Mouse (Mus musculus): Measurements from ENCODE around the gene Rel. TPM values are rescaled to one million over a fixed set of nuclear protein-coding genes. Genes with fewer than 3 reads are reported as not detected.
"Not testable (repeated sequence)": the region's sequence is repeated elsewhere in the genome, so short reads cannot be mapped to it uniquely, and the experiment has no call there.

Rel gene
- polyA plus RNA-seq, 1 experiment from 2014 or later = 0.36 TPM

DNA sequence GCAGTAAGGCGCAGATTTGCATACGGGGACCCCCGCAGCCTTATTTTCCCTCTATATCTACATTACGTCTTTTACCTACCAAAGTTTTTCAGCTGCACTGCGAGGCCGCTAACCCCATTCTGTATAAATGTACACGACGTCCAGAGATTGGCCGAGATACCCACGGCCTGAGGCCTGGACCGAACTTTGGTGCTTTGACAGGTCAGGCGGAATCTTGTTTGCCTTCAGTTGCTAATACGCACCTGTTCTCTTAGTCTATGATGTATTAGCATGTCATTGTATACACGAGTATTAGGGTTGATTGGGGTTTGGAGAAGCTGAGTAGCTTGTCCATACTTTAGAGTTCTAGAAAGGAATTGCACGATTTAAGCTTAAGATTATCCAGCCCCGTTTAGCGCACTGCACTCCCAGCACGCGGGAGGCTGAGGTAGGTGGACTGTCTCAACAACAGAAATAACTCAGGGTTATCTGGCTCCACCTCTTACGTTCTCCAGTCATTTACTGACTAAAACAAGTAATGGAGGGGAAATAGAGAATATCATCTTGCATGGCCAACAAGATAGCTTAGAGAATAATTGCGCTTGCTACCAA lies 832 bp upstream of the Rel start:
- Histone ChIP-seq H3K4me1 (peaks cover 17% of the 10 kb centered on the region; the same call in 1 of the 2 replicates), H3K4me2 (peak overlapping the region; percentile 77), H3K36me3 (no peaks in the 10 kb centered on the region), H3K9me3 (replicated peaks) (no peaks in the 10 kb centered on the region), H3K27ac (peak overlapping the region; percentile 77; the same call in 1 of the 2 replicates), H3K9ac (peak overlapping the region; percentile 71), H3K4me3 (peak overlapping the region; percentile 72), H3K27me3 (replicated peaks) (peaks cover 35% of the 10 kb centered on the region)
- WGBS (ENCODE audit: insufficient replicate concordance) = 8% methylated on average over 21 of the region's 21 CpGs
- ATAC-seq = peak; percentile 31

DNA sequence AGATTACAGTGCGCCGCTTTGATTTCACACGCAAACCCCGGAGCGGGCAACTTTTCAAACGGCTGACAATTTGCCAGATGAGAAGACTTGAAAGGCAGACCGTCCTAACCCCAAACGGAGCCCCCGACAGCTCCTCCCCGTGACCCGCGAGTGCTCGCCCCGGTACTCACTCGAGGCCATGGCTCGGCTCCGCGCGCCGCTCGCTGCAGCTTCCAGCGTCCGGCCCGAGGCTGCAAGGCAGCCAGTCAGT lies 335 bp downstream of the Rel start:
- Histone ChIP-seq H3K4me3 (peak overlapping the region; percentile 72), H3K27ac (peak overlapping the region; percentile 77), H3K4me2 (peak overlapping the region; percentile 77), H3K27me3 (replicated peaks) (peaks cover 35% of the 10 kb centered on the region), H3K4me1 (peaks cover 17% of the 10 kb centered on the region; the same call in 1 of the 2 replicates), H3K9ac (peak overlapping the region; percentile 71), H3K9me3 (replicated peaks) (no peaks in the 10 kb centered on the region), H3K36me3 (no peaks in the 10 kb centered on the region)
- WGBS (ENCODE audit: insufficient replicate concordance) = 0% methylated on average over 24 of the region's 24 CpGs
- no peak for ATAC-seq

DNA sequence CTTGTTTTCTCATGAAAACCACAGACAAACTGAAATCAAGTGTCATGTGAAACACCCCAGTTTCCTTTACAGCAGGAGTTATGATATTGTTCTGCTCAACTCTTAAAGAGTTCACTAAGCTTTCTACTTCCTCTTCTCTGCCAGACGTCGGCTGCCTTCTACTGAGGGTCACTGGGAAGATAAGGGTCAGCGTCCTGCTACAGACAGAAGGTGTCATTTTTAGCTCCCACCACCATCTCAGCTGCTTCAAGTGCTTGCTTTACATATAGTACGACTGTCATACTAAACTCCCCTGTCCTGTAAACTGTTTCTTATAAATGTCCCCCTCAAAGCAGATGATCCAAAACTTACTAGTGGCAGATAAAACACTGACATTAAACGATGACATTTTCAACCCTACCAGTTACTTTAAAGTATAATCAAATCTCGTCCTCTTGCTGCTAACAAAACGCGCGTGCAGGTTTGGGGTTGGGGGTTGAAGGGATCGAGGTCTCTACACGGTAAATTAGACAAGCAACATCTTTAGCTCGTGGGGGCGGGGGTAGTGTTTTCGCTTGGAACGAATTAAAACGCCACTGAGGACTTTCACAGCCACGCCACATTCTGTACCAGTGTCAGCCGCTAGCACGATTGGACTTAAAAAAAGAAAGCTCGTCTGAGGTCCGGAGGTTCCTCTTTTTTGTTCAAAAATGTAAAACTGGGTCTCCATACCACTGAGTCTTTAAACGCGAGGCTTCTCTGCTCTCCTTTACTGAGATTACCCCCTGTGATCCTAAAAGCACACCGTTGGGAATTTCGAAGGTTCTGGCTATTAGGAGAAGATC lies 872 bp downstream of the Rel start:
- H3K4me3 ChIP-seq = peak overlapping the region; percentile 72
- H3K9ac ChIP-seq = peak overlapping the region; percentile 71
- peak overlapping the region; percentile 77 for H3K27ac ChIP-seq
- ATAC-seq = peak; percentile 3; the same call in 1 of the 2 replicates
- WGBS (ENCODE audit: insufficient replicate concordance) = under 1% methylated on average over 25 of the region's 25 CpGs
- H3K4me2 ChIP-seq = peak overlapping the region; percentile 77
- no peaks in the 10 kb centered on the region for H3K9me3 ChIP-seq (replicated peaks)
- H3K36me3 ChIP-seq = no peaks in the 10 kb centered on the region
- H3K4me1 ChIP-seq = peaks cover 17% of the 10 kb centered on the region; the same call in 1 of the 2 replicates
- peaks cover 35% of the 10 kb centered on the region for H3K27me3 ChIP-seq (replicated peaks)

DNA sequence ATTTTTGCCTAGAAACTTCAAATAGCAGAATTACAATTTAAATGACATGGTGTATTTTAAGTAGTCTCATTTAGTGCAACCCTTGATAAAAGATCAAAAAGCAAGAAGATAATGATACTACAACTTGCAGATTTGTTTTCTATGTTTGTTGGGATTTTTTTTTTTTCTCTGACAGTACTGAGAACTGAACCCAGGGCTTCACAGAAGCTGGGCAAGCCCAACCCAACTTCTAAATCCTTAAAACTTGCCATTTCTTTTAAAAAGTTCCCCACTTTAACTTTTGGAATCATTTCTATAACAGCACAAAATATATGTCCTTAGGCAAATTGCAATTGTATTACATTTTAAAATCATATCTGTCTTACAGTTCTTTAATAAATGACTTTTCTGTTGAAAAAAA lies 1.7 kb downstream of the Rel start:
- Histone ChIP-seq H3K27me3 (replicated peaks) (peaks cover 35% of the 10 kb centered on the region), H3K4me1 (peaks cover 17% of the 10 kb centered on the region; the same call in 1 of the 2 replicates), H3K4me2 (no peak overlapping the region), H3K9me3 (replicated peaks) (no peaks in the 10 kb centered on the region), H3K4me3 (no peak overlapping the region), H3K36me3 (no peaks in the 10 kb centered on the region), H3K27ac (no peak overlapping the region), H3K9ac (no peak overlapping the region)
- no peak for ATAC-seq

DNA sequence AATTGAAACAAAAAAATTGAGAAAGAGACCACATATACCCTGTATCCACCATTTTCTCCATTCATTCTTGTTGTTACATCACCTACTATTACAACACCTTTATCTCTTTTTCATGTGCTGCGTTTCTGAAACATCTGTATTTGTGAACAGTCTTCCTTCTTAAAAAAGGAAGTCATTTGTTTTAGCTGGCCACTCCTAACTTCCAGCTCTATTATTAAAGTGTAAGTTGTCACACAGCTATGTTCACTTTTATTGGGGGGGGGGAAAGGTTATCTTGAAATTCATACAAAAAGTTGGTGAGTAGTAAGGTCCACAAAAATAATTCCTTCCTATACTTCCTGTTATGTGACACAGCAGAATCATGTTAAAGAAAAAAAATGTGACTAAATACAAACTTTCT lies 2.8 kb downstream of the Rel start:
- Histone ChIP-seq H3K9me3 (replicated peaks) (no peaks in the 10 kb centered on the region), H3K4me2 (no peak overlapping the region), H3K4me3 (no peak overlapping the region), H3K9ac (no peak overlapping the region), H3K27me3 (replicated peaks) (peaks cover 27% of the 10 kb centered on the region), H3K36me3 (no peaks in the 10 kb centered on the region), H3K4me1 (peaks cover 17% of the 10 kb centered on the region; the same call in 1 of the 2 replicates), H3K27ac (no peak overlapping the region)
- no peak for ATAC-seq
- WGBS (ENCODE audit: insufficient replicate concordance) = 8% methylated on average over 1 of the region's 1 CpGs

DNA sequence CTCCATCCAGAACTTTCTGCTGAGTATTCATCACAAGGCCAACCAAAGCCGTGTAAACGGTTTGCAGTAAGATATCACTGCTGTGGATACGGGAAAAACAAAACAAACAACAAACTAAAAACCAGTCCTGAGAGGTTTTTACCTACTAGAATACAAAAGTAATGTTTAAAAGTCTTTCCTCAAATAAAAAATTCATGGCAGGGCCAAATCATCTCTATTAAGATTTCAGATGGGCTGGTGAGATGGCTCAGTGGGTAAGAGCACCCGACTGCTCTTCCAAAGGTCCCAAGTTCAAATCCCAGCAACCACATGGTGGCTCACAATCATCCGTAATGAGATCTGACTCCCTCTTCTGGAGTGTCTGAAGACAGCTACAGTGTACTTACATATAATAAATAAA lies 3.4 kb downstream of the Rel start:
- peaks cover 24% of the 10 kb centered on the region for H3K27me3 ChIP-seq (replicated peaks)
- not testable (repeated sequence) for H3K27ac ChIP-seq; H3K9ac ChIP-seq; H3K4me2 ChIP-seq; H3K9me3 ChIP-seq (replicated peaks); ATAC-seq; H3K4me3 ChIP-seq; H3K36me3 ChIP-seq
- peaks cover 17% of the 10 kb centered on the region; the same call in 1 of the 2 replicates for H3K4me1 ChIP-seq
- 75% methylated on average over 5 of the region's 5 CpGs for WGBS (ENCODE audit: insufficient replicate concordance)

DNA sequence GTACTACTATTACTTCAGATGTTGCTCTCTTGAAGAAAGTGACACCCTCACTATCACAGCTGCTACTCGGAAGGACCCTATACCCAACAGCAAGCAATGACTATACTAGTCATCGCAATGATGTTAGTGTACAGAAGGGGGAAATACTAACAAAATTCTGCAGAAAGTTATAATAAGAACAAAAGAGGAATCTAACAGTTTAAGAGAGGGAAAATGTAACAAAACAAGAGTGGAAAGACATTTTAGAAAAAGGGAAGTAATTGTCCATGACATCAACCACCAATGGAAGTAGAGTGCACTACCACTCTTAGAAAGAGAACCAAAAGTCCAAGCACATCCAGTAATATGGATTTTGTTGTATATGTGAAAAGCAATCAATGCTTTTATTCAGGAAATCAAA lies 8.1 kb downstream of the Rel start:
- Histone ChIP-seq H3K4me1 (no peaks in the 10 kb centered on the region), H3K36me3 (no peaks in the 10 kb centered on the region), H3K9ac (no peak overlapping the region), H3K9me3 (replicated peaks) (no peaks in the 10 kb centered on the region), H3K27ac (no peak overlapping the region), H3K4me3 (no peak overlapping the region), H3K4me2 (no peak overlapping the region), H3K27me3 (replicated peaks) (no peaks in the 10 kb centered on the region)
- ATAC-seq = no peak
- 87% methylated on average over 2 of the region's 2 CpGs for WGBS (ENCODE audit: insufficient replicate concordance)

DNA sequence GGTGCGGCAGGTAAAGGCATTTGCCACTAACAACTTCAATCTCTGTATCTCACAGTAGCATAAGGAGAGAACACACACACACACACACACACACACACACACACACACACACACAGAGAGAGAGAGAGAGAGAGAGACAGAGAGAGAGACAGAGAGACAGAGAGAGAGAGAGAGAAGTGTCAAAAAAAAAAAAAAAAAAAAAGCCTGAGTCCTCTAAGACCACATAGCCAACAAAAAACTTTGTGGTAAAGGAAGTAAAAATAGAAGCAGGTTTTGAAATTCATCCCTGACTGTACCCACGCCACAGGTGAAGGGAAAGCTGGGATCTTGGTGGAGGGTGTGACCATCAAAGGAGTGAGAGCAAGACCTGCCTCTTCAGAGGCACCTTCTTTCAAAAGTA lies 12.6 kb downstream of the Rel start:
- Histone ChIP-seq H3K9me3 (replicated peaks) (no peaks in the 10 kb centered on the region), H3K9ac (no peak overlapping the region), H3K27ac (no peak overlapping the region), H3K4me1 (no peaks in the 10 kb centered on the region), H3K4me2 (no peak overlapping the region), H3K36me3 (no peaks in the 10 kb centered on the region), H3K27me3 (replicated peaks) (no peaks in the 10 kb centered on the region), H3K4me3 (no peak overlapping the region)
- 61% methylated on average over 2 of the region's 2 CpGs for WGBS (ENCODE audit: insufficient replicate concordance)
- ATAC-seq = no peak

DNA sequence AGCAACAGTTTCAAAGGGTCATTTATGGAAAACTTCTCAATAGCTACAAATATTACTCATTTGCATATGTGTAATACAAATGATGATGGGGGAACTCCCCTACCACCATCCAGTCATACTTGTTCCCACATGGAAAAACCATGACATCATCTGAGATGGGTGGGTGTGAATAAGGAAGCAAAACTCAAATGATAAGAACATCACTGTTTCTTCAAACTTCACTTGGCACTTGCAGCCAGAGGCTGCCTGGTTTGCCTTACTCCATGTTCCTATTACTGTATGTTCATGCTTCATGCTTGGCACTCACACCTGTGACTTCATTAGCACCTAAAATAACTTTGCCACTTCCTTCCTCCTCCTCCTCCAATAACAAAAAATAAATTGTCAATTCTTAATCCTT lies 16.4 kb downstream of the Rel start:
- Histone ChIP-seq H3K9me3 (replicated peaks) (no peaks in the 10 kb centered on the region), H3K9ac (no peak overlapping the region), H3K27ac (no peak overlapping the region), H3K27me3 (replicated peaks) (no peaks in the 10 kb centered on the region), H3K36me3 (no peaks in the 10 kb centered on the region), H3K4me1 (no peaks in the 10 kb centered on the region), H3K4me2 (no peak overlapping the region), H3K4me3 (no peak overlapping the region)
- ATAC-seq = no peak

DNA sequence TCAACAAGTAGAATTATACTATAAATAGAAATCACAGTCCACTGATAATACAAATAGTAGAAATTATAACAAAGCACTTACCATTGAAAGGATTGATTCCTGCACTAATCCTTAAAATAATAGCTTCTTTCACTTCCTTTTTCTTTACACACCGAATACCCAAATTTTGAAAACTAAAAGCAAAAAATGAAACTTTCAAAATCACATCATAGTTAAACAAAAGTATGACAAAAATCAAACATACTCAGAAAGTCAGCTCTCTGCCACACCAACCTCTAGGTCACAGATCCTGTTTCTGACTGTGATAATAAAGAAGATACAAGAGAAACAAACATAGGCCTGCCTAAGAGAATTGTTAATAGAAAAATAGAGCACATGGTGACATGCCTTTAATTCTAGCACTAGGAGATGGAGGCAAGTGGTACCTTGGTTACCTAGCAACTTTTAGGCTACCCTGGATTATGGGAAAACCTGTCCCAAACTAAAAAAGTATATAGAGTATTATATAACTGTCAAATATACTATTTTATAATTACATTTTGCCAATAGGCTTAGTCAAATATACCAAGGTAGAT lies 17.5 kb downstream of the Rel start:
- no peak overlapping the region for H3K4me2 ChIP-seq
- no peak for ATAC-seq
- H3K27me3 ChIP-seq (replicated peaks) = no peaks in the 10 kb centered on the region
- no peaks in the 10 kb centered on the region for H3K36me3 ChIP-seq
- no peaks in the 10 kb centered on the region for H3K4me1 ChIP-seq
- no peak overlapping the region for H3K4me3 ChIP-seq
- no peak overlapping the region for H3K9ac ChIP-seq
- no peaks in the 10 kb centered on the region for H3K9me3 ChIP-seq (replicated peaks)
- 68% methylated on average over 1 of the region's 1 CpGs for WGBS (ENCODE audit: insufficient replicate concordance)
- H3K27ac ChIP-seq = no peak overlapping the region

DNA sequence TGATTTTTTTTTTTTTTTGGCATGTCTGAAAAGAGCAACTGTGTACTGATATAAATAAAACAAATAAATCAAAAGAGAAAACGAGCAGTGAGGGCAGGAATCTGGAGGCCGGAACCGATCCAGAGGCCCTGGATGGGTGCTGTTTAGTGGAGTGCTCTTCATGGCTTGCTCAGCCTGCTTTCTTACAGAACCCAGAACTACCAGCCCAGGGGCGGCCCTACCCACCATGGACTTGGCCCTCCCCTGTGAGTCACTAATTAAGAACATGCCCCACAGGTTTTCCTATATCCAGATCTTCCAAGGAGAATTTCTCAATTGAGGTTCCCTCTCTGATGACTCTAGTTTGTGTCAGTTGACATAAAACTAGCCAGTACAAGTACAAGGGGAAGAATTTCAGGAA lies 24.7 kb downstream of the Rel start:
- Histone ChIP-seq H3K4me1 (0 out of 2 replicates have a peak, but pooled peaks cover under 1% of the 10 kb centered on the region), H3K27me3 (replicated peaks) (no peaks in the 10 kb centered on the region), H3K36me3 (peaks cover 3% of the 10 kb centered on the region; the same call in 1 of the 2 replicates), H3K9me3 (replicated peaks) (no peaks in the 10 kb centered on the region), H3K9ac (no peak overlapping the region), H3K4me3 (no peak overlapping the region), H3K4me2 (no peak overlapping the region), H3K27ac (no peak overlapping the region)
- WGBS (ENCODE audit: insufficient replicate concordance) = 82% methylated on average over 4 of the region's 4 CpGs
- ATAC-seq = no peak

DNA sequence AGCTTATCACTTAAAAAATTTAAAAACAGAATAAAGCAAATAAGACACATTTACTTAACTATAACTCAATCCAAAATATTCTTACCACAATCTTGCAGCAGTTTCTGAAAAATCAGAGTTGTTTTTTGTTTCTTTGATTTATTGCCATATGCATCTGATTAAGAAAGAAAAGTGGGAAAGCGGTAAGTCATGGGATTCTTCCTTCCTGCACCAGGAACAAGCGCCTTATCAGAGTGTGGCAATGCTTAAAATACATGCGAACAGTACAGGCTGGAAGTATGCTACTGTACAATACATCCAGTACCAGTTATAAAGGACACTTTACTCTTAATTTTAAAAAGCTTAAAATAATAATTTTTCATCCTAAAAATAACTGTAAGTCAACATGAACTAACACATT lies 26.4 kb downstream of the Rel start:
- no peak for ATAC-seq
- H3K4me2 ChIP-seq = no peak overlapping the region
- no peak overlapping the region for H3K27ac ChIP-seq
- no peak overlapping the region for H3K4me3 ChIP-seq
- no peak overlapping the region for H3K9ac ChIP-seq
- H3K4me1 ChIP-seq = peaks cover 10% of the 10 kb centered on the region
- 73% methylated on average over 3 of the region's 3 CpGs for WGBS (ENCODE audit: insufficient replicate concordance)
- no peaks in the 10 kb centered on the region for H3K9me3 ChIP-seq (replicated peaks)
- H3K36me3 ChIP-seq = peaks cover 3% of the 10 kb centered on the region; the same call in 1 of the 2 replicates
- H3K27me3 ChIP-seq (replicated peaks) = no peaks in the 10 kb centered on the region

All from liver, embryonic 12.5 days (tissue).